In genomic region chr13:13479986-13480385, GRCm38 (mm10) we compare ENCODE assay signal across 19 mouse cellular contexts. TPM values are rescaled to one million over a fixed set of nuclear protein-coding genes. Genes with fewer than 3 reads are reported as not detected.
DNase-seq lines count a peak whose midpoint lies in the region; ATAC-seq and TF ChIP-seq lines count a peak whose summit lies in the region.
"Had no signal": no experiment of that assay in that cellular context is flagged by ENCODE, and none has a peak within 500 bp of the region (broad histone marks: within the 10 kb centered on the region; RNA-seq: fewer than 3 reads in every experiment).

No protein-coding gene starts in this region.

- TF ChIP-seq POLR2A in brain, embryonic 14.5 days (IDR thresholded peaks at IDR 0.05; ENCODE audit: borderline replicate concordance, extremely low read depth, insufficient read depth, insufficient read length, poor library complexity, severe bottlenecking): no peak

- H3K27me3 ChIP-seq in hindbrain, embryonic 11.5 days (ENCODE audit: control insufficient read depth, insufficient read depth, low read length): no peaks in the 10 kb centered on the region
- no peaks in the 10 kb centered on the region for H3K27me3 ChIP-seq in hindbrain, embryonic 10.5 days (ENCODE audit: insufficient read depth, poor library complexity, severe bottlenecking)
- H3K27me3 ChIP-seq in midbrain, embryonic 14.5 days (ENCODE audit: control insufficient read depth, insufficient read depth, low read length): no peaks in the 10 kb centered on the region
- H3K27me3 ChIP-seq: embryonic facial prominence, embryonic 12.5 days; liver, embryonic 12.5 days; lung, embryonic 15.5 days had no signal

- 18% methylated on average over 2 of the region's 2 CpGs for WGBS in hindbrain, embryonic 11.5 days
- 21% methylated on average over 2 of the region's 2 CpGs for WGBS in hindbrain, embryonic 10.5 days
- WGBS in midbrain, embryonic 14.5 days: 8% methylated on average over 2 of the region's 2 CpGs

- H3K9ac ChIP-seq in hindbrain, embryonic 11.5 days (ENCODE audit: low read depth, low read length): no peak overlapping the region
- H3K9ac ChIP-seq in midbrain, embryonic 14.5 days (replicated peaks; ENCODE audit: low read length): no peak overlapping the region
- H3K9ac ChIP-seq: embryonic facial prominence, embryonic 12.5 days; liver, embryonic 12.5 days; lung, embryonic 15.5 days had no signal

- no peak for DNase-seq in hindbrain, embryonic 11.5 days (ENCODE audit: low spot score)
- DNase-seq in hindbrain, embryonic 10.5 days (ENCODE audit: low spot score): no peak
- DNase-seq in ES-CJ7 (ENCODE audit: low read depth, low spot score): peak; percentile 44
- DNase-seq in brain, embryonic 14.5 days (ENCODE audit: low read depth): peak; percentile 12
- DNase-seq in midbrain, embryonic 14.5 days: no peak
- DNase-seq in natural killer cell, adult 2 months (ENCODE audit: low spot score in 2 of 2): no peak
- no peak for DNase-seq in cerebellum, adult 9-11 months
- DNase-seq in cerebellum, postnatal 14 days: no peak
- DNase-seq: cerebellum, adult 9-10 months; gastrocnemius, postnatal 10 days; heart, postnatal 10 days; kidney, adult 9 months; spleen, adult 18-20 months; thymus, postnatal 14 days had no signal

- no peak overlapping the region for H3K4me3 ChIP-seq in hindbrain, embryonic 11.5 days (ENCODE audit: low read depth, low read length)
- H3K4me3 ChIP-seq in hindbrain, embryonic 10.5 days: no peak overlapping the region
- H3K4me3 ChIP-seq in midbrain, embryonic 14.5 days (replicated peaks; ENCODE audit: low read depth, low read length): no peak overlapping the region
- H3K4me3 ChIP-seq: embryonic facial prominence, embryonic 12.5 days; liver, embryonic 12.5 days; lung, embryonic 15.5 days; myocyte had no signal

- no peak for TF ChIP-seq CTCF in brain, embryonic 14.5 days (IDR thresholded peaks at IDR 0.05; ENCODE audit: borderline replicate concordance, extremely low read depth, insufficient read depth, insufficient read length)

- H3K36me3 ChIP-seq in hindbrain, embryonic 11.5 days (ENCODE audit: control insufficient read depth, insufficient read depth, low read length): no peaks in the 10 kb centered on the region
- no peaks in the 10 kb centered on the region for H3K36me3 ChIP-seq in hindbrain, embryonic 10.5 days
- H3K36me3 ChIP-seq in midbrain, embryonic 14.5 days (ENCODE audit: control insufficient read depth, insufficient read depth, low read length): no peaks in the 10 kb centered on the region

- H3K4me1 ChIP-seq in hindbrain, embryonic 11.5 days (replicated peaks; ENCODE audit: control insufficient read depth, insufficient read depth, low read length): peaks cover 2% of the 10 kb centered on the region; the same call in 1 of the 2 replicates
- H3K4me1 ChIP-seq in hindbrain, embryonic 10.5 days (replicated peaks): peaks cover 53% of the 10 kb centered on the region
- no peaks in the 10 kb centered on the region for H3K4me1 ChIP-seq in midbrain, embryonic 14.5 days (ENCODE audit: control insufficient read depth, insufficient read depth, low read length)
- H3K4me1 ChIP-seq: liver, embryonic 12.5 days had no signal

- H3K9me3 ChIP-seq in hindbrain, embryonic 11.5 days (ENCODE audit: control insufficient read depth, low read length): no peaks in the 10 kb centered on the region
- H3K9me3 ChIP-seq in hindbrain, embryonic 10.5 days: no peaks in the 10 kb centered on the region
- H3K9me3 ChIP-seq in midbrain, embryonic 14.5 days (ENCODE audit: control insufficient read depth, low read length): no peaks in the 10 kb centered on the region
- H3K9me3 ChIP-seq: embryonic facial prominence, embryonic 12.5 days; liver, embryonic 12.5 days; lung, embryonic 15.5 days had no signal

- H3K4me2 ChIP-seq in hindbrain, embryonic 11.5 days (replicated peaks; ENCODE audit: low read depth, low read length): no peak overlapping the region
- H3K4me2 ChIP-seq in midbrain, embryonic 14.5 days (ENCODE audit: low read length): no peak overlapping the region
- H3K4me2 ChIP-seq: embryonic facial prominence, embryonic 12.5 days; liver, embryonic 12.5 days; lung, embryonic 15.5 days had no signal

- H3K27ac ChIP-seq in hindbrain, embryonic 11.5 days (ENCODE audit: low read depth, low read length): no peak overlapping the region
- H3K27ac ChIP-seq in hindbrain, embryonic 10.5 days: no peak overlapping the region
- H3K27ac ChIP-seq in midbrain, embryonic 14.5 days (replicated peaks; ENCODE audit: low read depth, low read length): no peak overlapping the region
- H3K27ac ChIP-seq: embryonic facial prominence, embryonic 12.5 days; liver, embryonic 12.5 days had no signal

- peak; percentile 10 for ATAC-seq in hindbrain, embryonic 11.5 days (ENCODE audit: low FRiP score)
- ATAC-seq in midbrain, embryonic 14.5 days (ENCODE audit: low FRiP score, low TSS enrichment): peak; percentile 28; the same call in 1 of the 2 replicates
- ATAC-seq: hindbrain, embryonic 16.5 days; liver, embryonic 12.5 days had no signal

RNA-seq across cellular contexts. Expression of gene Nid1, which starts 42.6 kb away (rescaled TPM):
- 44.2 and 44.8 TPM in 2 replicates for polyA plus RNA-seq in hindbrain, embryonic 11.5 days (2014; fragmentation: Nextera tagmentation; extraction: Ambion mirVana)
- polyA plus RNA-seq in hindbrain, embryonic 10.5 days (2016; fragmentation: Nextera tagmentation; extraction: Ambion mirVana): 43.9 and 49.3 TPM in 2 replicates
- 33.8 and 73.2 TPM in 2 replicates for polyA plus RNA-seq in brain, embryonic 14.5 days (2012; rRNA removed)
- polyA plus RNA-seq in midbrain, embryonic 14.5 days (2014; fragmentation: Nextera tagmentation; extraction: Ambion mirVana): 28.5 and 49.1 TPM in 2 replicates

Comparison
In these comparisons a context has a peak if more than half of its experiments do, and no peak if none do; other contexts are left out.
1. DNase-seq: peak in ES-CJ7 (single experiment) and brain, embryonic 14.5 days (single experiment); none in hindbrain, embryonic 11.5 days (single experiment), hindbrain, embryonic 10.5 days (single experiment), midbrain, embryonic 14.5 days (single experiment), natural killer cell, adult 2 months (0 of 2), cerebellum, adult 9-11 months (single experiment) and cerebellum, postnatal 14 days (0 of 2).